Mouse (Mus musculus) fibroblast of lung, adult 2 months (primary cell): Measurements from ENCODE around the gene Il21r.

ENCODE experiments used
- DNase-seq: peaks from one replicate; pipeline ENCODE4 v3.0.0-alpha.2; 2011; ENCODE audit warnings: low read depth

Il21r gene

DNA sequence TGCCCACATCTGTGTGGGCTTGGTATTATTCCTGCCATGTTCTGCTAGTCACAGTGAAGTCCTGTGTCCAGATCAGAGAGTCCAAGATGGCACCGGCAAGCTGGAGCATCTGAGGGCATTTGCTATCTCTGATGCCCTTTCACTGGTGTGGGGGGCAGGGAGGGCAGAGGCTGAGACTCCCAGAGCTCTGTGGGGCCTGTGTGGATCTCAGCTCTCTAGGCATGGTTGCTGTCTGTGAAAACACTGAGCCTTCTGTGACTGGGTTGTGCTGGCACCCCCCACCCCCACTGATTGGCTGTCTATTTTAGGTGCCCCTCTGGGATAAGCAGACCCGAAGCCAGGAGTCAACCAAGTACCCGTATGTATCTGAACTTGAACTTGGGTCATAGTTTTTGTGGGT lies 28.4 kb upstream of the Il21r start:
- no peak for DNase-seq

DNA sequence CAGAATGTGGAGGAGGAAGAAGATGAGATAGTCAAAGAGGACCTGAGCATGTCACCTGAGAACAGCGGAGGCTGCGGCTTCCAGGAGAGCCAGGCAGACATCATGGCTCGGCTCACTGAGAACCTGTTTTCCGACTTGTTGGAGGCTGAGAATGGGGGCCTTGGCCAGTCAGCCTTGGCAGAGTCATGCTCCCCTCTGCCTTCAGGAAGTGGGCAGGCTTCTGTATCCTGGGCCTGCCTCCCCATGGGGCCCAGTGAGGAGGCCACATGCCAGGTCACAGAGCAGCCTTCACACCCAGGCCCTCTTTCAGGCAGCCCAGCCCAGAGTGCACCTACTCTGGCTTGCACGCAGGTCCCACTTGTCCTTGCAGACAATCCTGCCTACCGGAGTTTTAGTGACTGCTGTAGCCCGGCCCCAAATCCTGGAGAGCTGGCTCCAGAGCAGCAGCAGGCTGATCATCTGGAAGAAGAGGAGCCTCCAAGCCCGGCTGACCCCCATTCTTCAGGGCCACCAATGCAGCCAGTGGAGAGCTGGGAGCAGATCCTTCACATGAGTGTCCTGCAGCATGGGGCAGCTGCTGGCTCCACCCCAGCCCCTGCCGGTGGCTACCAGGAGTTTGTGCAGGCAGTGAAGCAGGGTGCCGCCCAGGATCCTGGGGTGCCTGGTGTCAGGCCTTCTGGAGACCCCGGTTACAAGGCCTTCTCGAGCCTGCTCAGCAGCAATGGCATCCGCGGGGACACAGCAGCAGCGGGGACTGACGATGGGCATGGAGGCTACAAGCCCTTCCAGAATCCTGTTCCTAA lies 27.3 kb upstream of the Il21r start:
- no peak for DNase-seq

DNA sequence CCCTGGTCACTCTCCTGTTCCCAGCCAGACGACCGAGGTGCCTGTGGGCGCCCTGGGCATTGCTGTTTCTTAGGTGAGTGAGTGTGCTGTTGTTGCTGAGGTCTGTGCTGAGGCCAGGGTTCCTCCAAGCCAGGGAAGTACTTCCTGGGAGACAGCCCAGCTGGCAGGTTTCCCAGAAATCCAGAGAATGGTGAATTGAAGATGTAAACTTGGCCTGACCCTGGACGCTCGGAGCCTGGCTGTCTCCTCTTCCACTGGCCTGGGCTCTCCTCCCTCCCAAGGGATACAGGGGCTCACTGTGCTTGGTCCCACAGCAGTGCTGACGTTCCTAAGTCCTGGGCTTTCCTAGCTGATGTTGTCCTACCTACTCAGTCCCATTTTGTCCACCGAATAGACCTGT lies 26.2 kb upstream of the Il21r start:
- no peak for DNase-seq

DNA sequence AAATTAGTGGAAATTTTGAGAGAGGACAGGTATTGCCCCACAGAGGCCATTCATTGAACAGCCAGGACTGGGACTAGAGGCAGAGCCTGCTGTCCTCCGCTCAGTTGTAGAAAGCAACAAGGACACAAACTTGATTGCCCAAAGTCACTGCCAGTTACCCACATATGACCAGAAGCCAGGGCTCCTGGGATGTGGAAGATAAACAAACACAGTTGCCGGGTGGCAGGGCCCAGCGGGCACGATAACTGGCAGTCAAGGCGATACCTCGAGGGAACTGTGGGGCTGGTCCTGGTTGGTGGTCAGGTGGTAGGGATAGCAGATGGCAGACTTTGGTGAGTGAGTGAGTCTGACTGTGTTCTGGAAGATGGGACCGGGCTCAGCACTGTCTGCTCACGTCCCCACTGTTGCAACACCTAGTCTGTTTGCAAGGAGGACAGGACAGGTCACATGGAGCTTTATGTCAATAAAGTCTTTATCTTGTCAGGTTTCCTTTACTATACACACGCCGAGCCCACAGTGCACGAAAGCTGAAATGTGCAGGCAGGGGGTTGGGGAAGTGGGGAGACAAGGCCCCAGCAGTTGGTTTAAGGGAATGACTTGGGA lies 25.6 kb upstream of the Il21r start:
- DNase-seq, result no peak

DNA sequence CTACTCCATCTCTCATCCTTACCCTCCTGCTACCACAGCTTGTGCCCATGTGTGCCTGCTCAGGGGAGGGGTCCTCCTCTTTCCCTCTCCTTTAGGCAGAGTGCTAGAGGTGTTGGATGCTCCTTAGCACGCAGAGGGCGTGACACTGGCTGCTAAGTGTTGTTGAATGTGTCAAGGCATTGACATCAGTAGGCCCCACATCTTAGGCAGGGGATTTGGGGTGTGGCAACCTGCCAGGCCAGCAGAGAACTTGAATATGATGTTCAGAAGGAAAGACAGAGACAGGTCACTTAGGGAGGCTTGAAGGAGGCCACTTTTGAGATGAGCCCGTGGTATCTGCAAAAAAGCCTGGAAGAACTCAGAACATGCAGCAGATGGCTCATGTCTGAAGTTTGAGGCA lies 25.1 kb upstream of the Il21r start:
- DNase-seq, result no peak

DNA sequence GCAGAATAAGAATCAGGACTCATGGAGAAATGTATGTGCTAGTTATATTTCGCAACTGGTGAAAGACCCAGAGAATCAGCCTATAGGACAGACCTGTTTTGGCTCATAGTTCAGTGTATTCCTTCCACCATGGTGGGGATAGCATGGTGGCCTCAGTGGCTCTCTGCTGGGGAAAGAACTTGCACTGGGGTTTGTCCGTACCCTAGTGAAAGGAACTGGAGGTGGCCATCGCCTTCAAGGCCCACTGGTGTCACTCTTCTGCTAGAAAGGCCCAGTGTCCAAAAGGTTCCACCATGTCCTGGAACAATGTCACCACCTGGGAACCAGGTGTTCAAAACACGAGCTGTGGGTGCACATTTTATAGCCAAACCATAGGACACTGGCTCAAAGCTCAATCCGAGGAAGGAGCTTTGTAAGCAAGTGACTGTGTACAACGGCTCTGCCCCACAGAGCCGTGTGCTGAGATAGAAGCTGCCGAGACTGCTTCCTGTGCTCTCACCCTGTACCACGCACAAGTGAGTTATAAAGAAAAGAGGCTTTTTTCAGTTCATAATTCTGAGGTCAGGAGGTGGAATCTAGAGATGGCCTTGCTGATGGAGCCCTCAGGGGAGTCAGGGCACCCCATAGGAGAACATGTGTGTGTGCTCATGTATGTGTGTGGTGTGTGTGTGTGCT lies 23.5 kb upstream of the Il21r start:
- no peak for DNase-seq

DNA sequence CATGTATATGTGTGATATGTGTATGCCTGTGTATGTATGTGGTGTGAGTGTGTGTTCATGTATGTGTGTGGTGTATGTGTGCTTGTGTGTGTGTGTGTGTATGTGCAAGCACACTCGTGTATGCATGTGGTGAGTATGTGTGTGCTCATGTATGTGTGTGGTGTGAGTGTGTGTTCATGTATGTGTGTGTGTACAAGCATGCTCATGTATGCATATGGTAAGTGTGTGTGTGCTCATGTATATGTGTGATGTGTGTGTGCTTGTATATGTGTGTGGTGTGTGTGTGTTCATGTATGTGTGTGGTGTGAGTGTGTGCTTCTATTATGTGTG lies 23.0 kb upstream of the Il21r start:
- no peak for DNase-seq

DNA sequence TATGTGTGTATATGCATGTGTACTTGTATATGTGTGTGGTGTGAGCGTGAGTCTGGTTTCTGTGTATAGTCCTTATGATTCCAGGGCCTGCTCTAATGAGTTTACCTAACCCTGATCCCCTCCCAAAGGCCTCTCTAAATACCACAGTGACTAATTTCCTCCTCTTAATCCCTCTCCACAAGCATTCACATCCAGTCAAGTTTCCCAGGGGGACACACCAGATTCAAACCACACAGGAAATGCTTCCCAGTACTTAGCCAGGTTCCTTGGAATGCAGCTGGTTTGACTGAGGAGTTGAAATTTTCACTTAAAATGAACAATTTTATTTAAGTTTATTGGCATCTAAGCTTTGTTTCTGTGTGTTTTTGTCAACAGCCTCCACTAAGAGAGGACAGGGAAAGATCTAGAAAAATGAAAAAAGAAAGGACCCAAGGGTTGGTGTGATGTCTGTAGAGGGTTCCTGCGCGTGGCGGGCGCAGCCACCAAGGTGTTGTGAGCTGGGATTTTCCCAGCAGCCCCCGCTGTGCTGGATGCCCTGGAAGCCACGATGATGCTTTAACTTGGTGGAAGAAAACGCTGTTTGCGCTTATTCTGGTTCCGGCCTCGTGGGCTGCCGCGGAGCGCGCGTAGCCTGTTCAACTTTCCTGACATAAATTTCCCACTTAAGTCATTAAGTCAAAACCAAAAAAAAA lies 22.5 kb upstream of the Il21r start:
- DNase-seq, result no peak

DNA sequence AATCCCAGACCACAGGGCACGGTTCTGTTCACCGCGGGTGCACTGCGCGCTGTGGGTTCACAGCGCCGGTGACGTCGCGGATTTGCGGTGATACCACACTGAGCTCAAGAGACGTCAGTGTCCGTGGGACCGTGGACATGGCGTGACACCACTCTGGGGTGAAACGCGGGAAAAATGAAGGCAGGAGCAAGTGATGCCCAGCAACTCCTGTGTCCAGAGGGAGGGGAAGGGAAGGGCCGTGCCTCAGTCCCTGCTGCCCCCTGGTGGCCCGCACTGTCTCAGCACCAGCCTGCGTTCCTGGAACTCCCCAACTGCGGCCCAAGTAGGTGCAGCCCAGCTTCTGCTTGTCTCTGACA lies 21.9 kb upstream of the Il21r start:
- no peak for DNase-seq

DNA sequence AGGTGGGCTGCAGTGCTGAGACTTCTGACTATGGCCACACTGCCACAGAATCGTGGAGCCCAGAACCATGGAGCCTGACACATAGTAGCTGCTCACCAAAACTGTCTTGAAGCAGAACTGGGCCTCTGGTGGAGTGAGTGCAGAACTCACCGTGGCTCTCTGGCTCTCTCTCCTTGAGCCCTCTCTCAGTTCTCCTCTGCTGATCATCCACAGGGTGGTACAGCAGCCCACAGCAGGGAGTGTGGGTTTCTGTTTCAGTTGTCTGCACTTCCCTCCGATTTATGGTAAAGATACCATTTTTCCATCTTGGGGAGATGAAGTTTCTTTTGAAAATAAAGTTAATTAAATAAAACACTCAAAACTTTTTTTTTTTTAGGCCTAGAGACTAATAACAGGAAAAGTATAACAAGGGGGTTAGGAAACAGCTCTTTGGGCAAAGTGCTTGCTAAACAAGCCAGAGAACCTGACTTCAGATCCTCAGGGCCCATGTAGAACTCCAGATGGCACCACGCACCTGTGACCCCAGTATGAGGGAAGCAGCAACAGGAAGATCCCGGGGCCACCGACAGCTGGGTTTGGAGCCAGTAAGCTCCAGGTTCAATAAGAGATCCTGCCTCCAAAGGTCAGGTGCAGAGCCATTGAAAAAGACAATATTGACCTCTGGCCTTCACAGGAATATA lies 19.8 kb upstream of the Il21r start:
- no peak for DNase-seq

DNA sequence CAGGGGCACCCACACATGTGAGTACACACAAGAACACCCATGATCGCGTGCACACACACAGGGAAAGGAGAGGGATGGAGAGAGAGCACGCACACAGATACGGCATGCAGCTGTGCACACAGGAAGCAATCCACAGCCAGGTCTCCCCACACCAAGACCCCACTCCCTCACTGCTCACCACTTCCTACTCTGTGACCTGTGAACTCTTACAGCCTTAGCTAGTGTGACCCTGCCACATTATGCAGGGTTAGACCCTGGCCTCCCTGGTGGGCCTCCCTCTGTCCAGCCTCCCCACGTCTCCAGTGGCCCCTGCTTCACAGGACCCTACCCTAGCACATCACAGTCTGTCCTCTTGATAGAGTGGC lies 19.2 kb upstream of the Il21r start:
- no peak for DNase-seq

DNA sequence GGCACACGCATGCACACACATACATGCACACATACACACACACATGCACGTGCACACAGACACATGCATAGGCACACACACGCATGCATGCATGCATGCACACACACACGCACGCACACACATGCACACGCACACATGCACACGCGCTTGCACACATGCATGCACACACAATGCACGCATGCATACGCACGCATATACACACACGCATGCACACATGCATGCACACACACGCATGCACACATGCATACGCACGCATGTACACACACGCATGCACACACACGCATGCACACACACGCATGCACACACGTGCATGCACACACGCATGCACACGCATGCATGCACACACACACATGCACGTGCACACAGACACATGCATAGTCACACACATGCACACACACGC lies 16.9 kb upstream of the Il21r start:
- DNase-seq, result no peak

DNA sequence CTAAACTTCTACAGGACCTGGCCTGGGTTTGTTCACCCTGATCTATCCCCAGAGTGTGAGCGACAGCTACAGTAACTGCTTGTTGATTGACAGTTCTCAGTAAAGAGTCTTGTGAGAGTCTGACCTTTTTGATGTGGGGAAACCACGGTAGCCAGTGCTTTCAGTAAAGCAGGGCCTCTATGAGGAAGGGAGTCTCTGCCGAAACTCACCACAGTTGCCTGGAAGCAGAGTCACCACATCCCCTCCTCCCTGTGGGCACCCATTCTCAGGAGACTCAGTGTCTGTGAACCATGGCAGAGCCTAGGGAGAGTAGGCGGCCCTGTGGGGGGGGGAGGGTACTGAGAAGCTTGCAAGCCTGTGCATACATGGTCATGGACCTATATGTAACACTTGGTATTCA lies 14.5 kb upstream of the Il21r start:
- DNase-seq, result no peak

DNA sequence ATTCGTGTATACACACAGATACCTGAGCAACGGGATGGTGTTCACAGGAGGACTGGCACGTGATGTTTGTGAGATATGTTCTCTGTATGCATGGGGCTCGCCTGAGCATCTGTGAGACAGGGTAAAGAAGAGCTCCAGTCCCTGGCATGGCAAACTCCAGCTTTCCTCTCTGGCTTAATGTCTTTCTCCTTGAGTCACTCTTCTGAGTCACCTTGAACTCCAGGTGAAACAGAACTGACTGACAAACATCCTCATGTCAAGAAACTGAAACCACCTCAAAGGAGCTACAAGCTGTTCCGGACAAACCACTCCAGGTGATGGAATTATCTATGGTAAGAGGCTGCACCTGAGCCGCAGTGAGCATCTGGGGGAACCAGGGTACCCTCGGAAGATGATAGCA lies 13.3 kb upstream of the Il21r start:
- no peak for DNase-seq

DNA sequence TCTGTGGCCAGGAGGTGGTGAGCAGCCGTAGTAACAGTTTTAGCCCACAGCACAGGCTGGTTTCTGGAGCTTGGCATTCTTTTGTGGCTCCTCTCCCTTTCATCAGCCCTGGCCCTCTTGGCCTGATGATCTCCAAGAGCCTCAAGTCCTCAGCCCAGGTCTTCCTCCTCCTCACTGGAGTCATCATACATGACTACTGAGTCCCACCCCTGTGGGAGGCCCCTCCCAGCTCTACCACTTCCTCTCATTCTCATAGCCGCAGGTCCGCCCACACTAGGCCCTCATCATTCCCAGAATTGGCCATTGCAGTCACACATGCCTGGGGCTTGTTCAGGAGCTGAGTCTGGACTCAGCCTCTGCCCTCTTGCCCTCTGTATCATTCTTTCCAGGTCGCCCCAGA lies 9.4 kb upstream of the Il21r start:
- DNase-seq, result no peak

DNA sequence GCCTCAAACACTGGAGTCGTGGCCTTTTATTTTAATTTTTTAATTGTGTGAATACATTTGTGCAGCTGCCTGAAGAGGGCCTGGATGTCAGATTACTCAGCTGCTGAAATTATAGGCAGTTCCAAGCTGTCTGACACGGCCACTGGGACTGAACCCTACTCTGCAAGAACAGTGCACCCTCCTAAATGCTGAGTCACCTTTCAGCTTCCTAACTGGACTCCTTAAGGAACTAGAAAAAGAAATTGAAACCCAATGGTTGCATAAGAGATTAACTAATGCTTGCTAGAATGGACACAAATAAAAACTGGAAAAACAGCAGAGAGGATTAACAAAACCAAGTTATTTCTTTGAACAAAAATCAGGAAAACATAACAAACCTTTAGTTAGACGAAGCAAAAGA lies 6.8 kb upstream of the Il21r start:
- peak; percentile 38 for DNase-seq

DNA sequence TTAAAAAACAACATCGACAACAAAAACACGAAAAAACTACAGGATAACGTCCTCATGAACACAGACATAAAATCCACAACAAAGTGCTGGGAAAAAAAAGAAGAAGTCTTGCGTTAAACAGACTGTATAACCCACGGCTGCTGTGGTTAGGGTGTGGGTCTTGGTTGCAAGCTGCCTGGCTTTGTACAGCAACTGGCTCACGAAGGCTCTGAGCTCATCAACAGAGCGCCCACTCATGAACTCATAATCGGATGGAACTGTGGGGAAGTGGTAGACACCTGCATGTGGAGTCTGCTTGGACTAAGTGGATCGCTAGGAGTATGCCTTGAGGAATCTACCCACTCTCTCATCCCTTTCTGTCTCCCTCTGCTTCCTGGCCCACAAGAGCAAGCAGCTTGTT lies 6.1 kb upstream of the Il21r start:
- no peak for DNase-seq

DNA sequence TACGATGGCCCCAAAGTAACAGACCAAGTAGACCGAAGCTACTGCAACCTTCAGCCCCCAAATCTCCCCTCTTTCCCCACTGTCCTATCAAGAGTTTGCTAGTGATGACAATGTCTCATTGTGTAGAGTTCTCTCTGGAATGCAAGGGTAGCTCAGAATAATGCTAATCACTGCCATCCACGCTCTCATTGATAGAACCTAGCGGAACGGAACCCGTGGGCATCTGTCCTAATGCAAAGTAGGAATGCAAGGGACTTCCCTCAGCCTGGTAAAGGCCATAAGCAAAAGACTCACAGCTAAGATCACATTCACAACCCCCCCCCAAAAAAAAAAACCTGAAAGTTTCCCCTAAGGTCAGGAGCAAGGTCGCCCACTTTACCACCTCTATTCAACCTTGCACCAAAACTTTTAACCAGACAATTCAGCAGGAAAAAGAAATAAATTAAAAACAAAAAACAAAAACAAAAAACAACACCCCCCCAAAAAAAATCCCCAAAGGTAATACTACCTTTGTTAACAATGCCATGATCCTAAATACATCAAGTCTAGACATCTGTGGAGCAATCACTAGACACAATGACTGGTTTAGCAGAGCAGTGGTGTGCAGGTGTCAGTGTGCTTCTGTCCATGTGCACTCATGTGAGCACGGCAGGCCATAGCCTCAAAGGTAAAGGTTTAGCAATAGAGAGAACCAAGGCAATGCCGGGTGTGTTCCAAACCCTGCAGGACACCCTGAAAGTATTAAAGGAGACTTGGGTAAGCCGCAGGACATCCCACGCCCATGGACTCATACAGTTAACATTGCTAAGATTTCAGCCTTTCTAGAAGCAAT lies 5.5 kb upstream of the Il21r start:
- DNase-seq, result no peak

DNA sequence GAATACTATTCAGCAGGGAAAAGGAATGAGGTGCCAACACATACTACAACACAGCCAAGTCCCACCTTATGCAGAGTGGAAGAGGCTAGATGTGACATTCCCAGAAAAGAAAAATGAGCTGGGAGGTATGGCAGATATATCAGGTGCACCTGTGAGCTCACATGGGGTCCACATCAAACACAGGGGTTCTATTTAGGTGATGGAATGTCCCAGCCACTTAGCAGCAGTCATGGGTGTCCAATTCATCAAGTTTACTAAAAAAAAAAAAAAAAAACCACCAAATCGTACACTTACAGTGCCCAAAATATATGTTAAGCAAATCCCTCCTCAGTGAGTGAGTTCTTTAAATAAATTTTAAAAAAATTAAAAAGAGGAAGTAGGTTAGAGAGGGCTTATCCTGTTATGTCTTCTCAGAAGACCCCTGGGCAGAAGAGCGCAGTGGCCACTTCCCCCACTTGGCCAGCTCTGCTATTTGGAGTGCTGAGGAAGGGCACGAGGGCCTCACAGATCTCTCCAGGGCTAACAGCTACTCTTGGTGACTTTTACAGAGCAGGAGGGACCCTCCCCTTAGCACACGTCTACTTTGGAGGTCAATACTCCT lies 3.8 kb upstream of the Il21r start:
- no peak for DNase-seq

DNA sequence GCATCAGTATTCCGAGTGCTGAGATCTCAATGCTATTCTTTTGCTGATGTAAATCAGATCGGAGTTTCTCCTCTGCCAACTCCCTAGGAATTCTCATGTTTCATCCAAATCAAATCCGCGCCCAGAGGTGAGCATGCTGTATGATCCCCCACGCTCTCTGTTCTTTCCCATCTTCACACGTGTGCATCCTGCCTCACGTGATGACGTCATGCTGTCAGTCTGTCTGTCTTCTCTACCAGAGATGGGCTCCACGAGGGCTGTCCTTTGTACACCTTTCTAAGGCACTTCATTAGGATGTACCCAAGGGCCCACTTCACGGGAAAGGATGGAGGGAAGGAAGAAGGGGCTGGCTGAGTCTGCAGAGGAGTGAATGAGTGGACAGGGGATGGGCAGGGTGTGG lies 3.1 kb upstream of the Il21r start:
- no peak for DNase-seq

DNA sequence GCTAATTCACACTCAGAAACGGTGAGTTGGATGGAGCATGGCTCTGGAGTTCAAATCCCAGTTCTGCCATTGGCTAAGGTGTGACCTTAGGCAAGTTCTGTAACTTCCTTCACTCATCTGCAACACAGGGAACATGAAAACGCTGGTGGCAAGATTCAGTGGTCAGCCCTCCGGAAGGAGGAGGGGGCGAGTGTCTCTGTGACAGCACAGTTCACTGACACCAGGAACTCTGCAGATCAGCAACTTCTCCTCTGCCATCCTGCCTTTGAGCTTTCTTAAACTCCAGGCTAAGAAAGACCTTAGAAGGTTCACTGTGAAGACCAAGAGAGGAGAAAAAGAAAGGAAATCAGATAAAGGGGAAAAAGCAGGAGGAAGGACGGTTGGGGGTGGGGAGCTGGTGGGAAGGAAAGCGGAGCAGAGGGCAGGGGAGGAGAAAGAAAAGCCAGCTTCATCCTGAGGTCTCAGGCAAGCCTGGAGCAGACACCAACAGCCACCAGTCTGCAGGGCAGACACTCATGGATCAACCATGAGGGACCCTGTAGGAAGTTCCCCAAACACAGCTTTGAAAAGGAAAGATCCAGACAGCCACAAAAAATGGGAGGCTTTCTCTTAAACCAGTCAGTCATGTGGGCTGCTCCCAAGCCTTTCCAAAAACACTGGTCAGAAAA lies 2.5 kb upstream of the Il21r start:
- no peak for DNase-seq
